Mouse (Mus musculus): ENCODE measurements around the gene Wfdc2.
A peak's percentile ranks its signal among the peaks of the same experiment; 100 is the strongest.

DNA sequence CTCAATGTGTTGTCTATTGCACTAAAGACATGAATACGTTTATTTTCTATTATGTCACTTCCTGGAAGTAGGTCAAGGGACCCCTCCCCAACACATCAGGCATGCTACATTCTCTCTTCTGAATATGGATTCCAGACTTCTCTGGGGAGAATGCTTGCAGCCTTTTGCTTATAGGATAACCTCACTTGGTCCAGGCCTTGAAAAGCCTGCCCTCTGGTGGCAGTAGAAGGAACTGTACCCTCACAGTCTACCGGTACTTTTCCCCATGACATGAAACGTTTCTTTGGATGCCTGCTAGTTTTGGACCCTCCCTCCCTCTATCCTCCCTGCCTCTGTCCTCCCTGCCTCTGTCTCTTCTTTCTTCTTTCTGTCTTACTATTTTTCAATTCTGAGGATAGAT, 31.0 kb upstream of the Wfdc2 start:
- TF ChIP-seq CTCF (IDR thresholded peaks at IDR 0.05; ENCODE audit: control insufficient read depth, insufficient read depth, insufficient replicate concordance, low read depth, low read length) = peak; percentile 49; the same call in 1 of the 2 replicates
- TF ChIP-seq POLR2A (IDR thresholded peaks at IDR 0.05; ENCODE audit: control insufficient read depth, low read depth, low read length) = no peak

Measured in testis, adult 2 months (tissue).